Comparison of ENCODE assay signal across 10 mouse cellular contexts in the genomic region with DNA sequence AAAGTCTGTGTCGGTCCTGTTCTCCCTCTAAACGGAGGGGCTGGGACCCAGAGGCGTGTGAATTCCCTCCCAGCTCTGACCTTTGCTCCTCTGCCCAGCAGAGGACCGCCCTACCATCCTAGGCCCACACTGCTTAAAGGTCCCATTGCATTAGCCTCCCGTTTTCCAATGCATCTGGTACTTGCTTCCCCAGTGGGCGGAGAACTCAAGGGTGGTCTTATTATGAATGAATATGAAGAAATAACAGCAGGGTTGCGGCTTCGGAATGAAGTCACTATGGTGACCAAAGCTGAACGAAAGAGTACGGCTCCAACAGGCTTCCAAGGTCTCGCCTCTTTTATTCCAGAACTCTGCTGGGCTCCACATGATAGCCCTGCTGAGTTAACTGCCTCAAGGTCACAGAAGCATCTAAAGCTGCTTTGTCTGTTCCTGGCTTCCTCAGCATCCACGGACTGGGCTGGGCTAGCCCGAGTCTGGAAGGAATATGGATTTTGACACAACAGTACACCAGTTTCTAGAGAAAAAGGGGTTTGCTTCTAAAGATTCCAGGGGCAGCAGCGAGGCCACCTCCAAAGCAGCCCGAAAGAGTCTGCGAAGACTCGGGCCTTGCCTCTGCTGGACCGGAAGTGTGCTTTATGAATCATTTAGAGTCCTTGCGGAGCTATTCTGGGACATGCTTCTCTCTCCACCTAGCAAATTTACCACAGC. TPM values are rescaled to one million over a fixed set of nuclear protein-coding genes. Genes with fewer than 3 reads are reported as not detected.
DNase-seq lines count a peak whose midpoint lies in the region; ATAC-seq and TF ChIP-seq lines count a peak whose summit lies in the region.
"Had no signal": no experiment of that assay in that cellular context is flagged by ENCODE, and none has a peak within 500 bp of the region (broad histone marks: within the 10 kb centered on the region; RNA-seq: fewer than 3 reads in every experiment).

No protein-coding gene starts in this region.

- no peaks in the 10 kb centered on the region for H3K9me3 ChIP-seq in embryonic facial prominence, embryonic 11.5 days (replicated peaks; ENCODE audit: control insufficient read depth, low read length)
- no peaks in the 10 kb centered on the region for H3K9me3 ChIP-seq in liver, embryonic 13.5 days (replicated peaks)
- H3K9me3 ChIP-seq: heart, embryonic 15.5 days had no signal

- no peak overlapping the region for H3K4me3 ChIP-seq in embryonic facial prominence, embryonic 11.5 days (ENCODE audit: low read depth, low read length)
- no peak overlapping the region for H3K4me3 ChIP-seq in liver, embryonic 13.5 days (replicated peaks)
- H3K4me3 ChIP-seq in lung, adult 2 months (replicated peaks; ENCODE audit: extremely low read depth, low read depth, low read length): no peak overlapping the region
- H3K4me3 ChIP-seq: heart, embryonic 15.5 days had no signal

- H3K36me3 ChIP-seq in embryonic facial prominence, embryonic 11.5 days (replicated peaks; ENCODE audit: control insufficient read depth, insufficient read depth, low read depth, low read length): no peaks in the 10 kb centered on the region
- H3K36me3 ChIP-seq in liver, embryonic 13.5 days: no peaks in the 10 kb centered on the region
- H3K36me3 ChIP-seq: heart, embryonic 15.5 days had no signal

- H3K4me1 ChIP-seq in embryonic facial prominence, embryonic 11.5 days (ENCODE audit: control insufficient read depth, insufficient read depth, low read length): no peaks in the 10 kb centered on the region
- peaks cover 9% of the 10 kb centered on the region for H3K4me1 ChIP-seq in liver, embryonic 13.5 days (replicated peaks)
- H3K4me1 ChIP-seq in lung, adult 2 months (ENCODE audit: control insufficient read depth, insufficient read depth, low read length): no peaks in the 10 kb centered on the region

- H3K9ac ChIP-seq in embryonic facial prominence, embryonic 11.5 days (replicated peaks; ENCODE audit: low read length): no peak overlapping the region
- no peak overlapping the region for H3K9ac ChIP-seq in liver, embryonic 13.5 days
- H3K9ac ChIP-seq: heart, embryonic 15.5 days had no signal

- peak; percentile 14 for DNase-seq in cerebellum, adult 9-10 months
- DNase-seq in cerebellum, adult 8-10 months: no peak
- DNase-seq in 416B (ENCODE audit: low read depth): peak; percentile 80
- no peak for DNase-seq in embryonic facial prominence, embryonic 11.5 days (ENCODE audit: low spot score)
- no peak for DNase-seq in liver, embryonic 13.5 days
- no peak for DNase-seq in lung, adult 2 months

- ATAC-seq in embryonic facial prominence, embryonic 11.5 days (replicated peaks; ENCODE audit: insufficient number of reproducible peaks, low FRiP score, low TSS enrichment, low read depth): peak; percentile 54; the same call in 1 of the 2 replicates
- peak; percentile 74 for ATAC-seq in liver, embryonic 13.5 days (ENCODE audit: low read depth)
- ATAC-seq in CD4-positive, CD25-positive, alpha-beta regulatory T cell, adult 4 months: no peak
- no peak for ATAC-seq in granulocyte monocyte progenitor cell, adult 5-6 weeks (replicated peaks; ENCODE audit: poor library complexity, severe bottlenecking)

- H3K27ac ChIP-seq in embryonic facial prominence, embryonic 11.5 days (replicated peaks; ENCODE audit: low read depth, low read length): no peak overlapping the region
- peak overlapping the region; percentile 27; the same call in 1 of the 2 replicates for H3K27ac ChIP-seq in liver, embryonic 13.5 days
- H3K27ac ChIP-seq: heart, embryonic 15.5 days; macrophage had no signal

- 67% methylated on average over 19 of the region's 19 CpGs for WGBS in embryonic facial prominence, embryonic 11.5 days
- 60% methylated on average over 19 of the region's 19 CpGs for WGBS in liver, embryonic 13.5 days (ENCODE audit: insufficient replicate concordance)
- 69% methylated on average over 19 of the region's 19 CpGs for WGBS in lung, adult 2 months

- TF ChIP-seq CTCF in lung, adult 2 months (IDR thresholded peaks at IDR 0.05; ENCODE audit: insufficient read depth, low read length): no peak

- no peaks in the 10 kb centered on the region for H3K27me3 ChIP-seq in embryonic facial prominence, embryonic 11.5 days (ENCODE audit: control insufficient read depth, insufficient read depth, low read length)
- H3K27me3 ChIP-seq in liver, embryonic 13.5 days: no peaks in the 10 kb centered on the region
- H3K27me3 ChIP-seq: heart, embryonic 15.5 days had no signal

- no peak overlapping the region for H3K4me2 ChIP-seq in embryonic facial prominence, embryonic 11.5 days (ENCODE audit: low read depth, low read length)
- H3K4me2 ChIP-seq in liver, embryonic 13.5 days: no peak overlapping the region
- H3K4me2 ChIP-seq: heart, embryonic 15.5 days had no signal

- no peak for TF ChIP-seq POLR2A in lung, adult 2 months (IDR thresholded peaks at IDR 0.05; ENCODE audit: borderline replicate concordance, extremely low read depth, low read depth, low read length)

RNA-seq across cellular contexts. Expression of gene Pwwp2a, which starts 14.6 kb away (rescaled TPM):
- polyA plus RNA-seq in embryonic facial prominence, embryonic 11.5 days (2014; fragmentation: Nextera tagmentation; extraction: Ambion mirVana): 35.5 and 40.5 TPM in 2 replicates
- polyA plus RNA-seq in liver, embryonic 13.5 days (2015; fragmentation: Nextera tagmentation; extraction: Ambion mirVana): 9.6 and 11.5 TPM in 2 replicates
- polyA plus RNA-seq in CD4-positive, CD25-positive, alpha-beta regulatory T cell, adult 4 months (2017; shearing (Covaris generic)): 10 to 100 TPM; 23.8 to 34.8 TPM
- 39.0 and 48.2 TPM in 2 replicates for total RNA-seq in granulocyte monocyte progenitor cell, adult 5-6 weeks (2014; fragmentation: Nextera tagmentation)
- total RNA-seq in granulocyte monocyte progenitor cell, adult 5-6 weeks (2017): 29.1 and 42.0 TPM in 2 replicates
- polyA plus RNA-seq in lung, adult 2 months (2012; rRNA removed): 10.6 and 16.0 TPM in 2 replicates

Comparison
In these comparisons a context has a peak if more than half of its experiments do, and no peak if none do; other contexts are left out.
1. DNase-seq: peak in cerebellum, adult 9-10 months (single experiment) and 416B (single experiment); none in cerebellum, adult 8-10 months (single experiment), embryonic facial prominence, embryonic 11.5 days (single experiment), liver, embryonic 13.5 days (single experiment) and lung, adult 2 months (single experiment).
2. ATAC-seq: peak in embryonic facial prominence, embryonic 11.5 days (single experiment) and liver, embryonic 13.5 days (single experiment); none in CD4-positive, CD25-positive, alpha-beta regulatory T cell, adult 4 months (single experiment) and granulocyte monocyte progenitor cell, adult 5-6 weeks (single experiment).